Mouse (Mus musculus): ENCODE measurements around the gene Hepacam2. TPM values are rescaled to one million over a fixed set of nuclear protein-coding genes. Genes with fewer than 3 reads are reported as not detected.

Hepacam2 gene
- not detected for polyA plus RNA-seq (2012; fragmentation: generic; extraction: Trizol)

DNA sequence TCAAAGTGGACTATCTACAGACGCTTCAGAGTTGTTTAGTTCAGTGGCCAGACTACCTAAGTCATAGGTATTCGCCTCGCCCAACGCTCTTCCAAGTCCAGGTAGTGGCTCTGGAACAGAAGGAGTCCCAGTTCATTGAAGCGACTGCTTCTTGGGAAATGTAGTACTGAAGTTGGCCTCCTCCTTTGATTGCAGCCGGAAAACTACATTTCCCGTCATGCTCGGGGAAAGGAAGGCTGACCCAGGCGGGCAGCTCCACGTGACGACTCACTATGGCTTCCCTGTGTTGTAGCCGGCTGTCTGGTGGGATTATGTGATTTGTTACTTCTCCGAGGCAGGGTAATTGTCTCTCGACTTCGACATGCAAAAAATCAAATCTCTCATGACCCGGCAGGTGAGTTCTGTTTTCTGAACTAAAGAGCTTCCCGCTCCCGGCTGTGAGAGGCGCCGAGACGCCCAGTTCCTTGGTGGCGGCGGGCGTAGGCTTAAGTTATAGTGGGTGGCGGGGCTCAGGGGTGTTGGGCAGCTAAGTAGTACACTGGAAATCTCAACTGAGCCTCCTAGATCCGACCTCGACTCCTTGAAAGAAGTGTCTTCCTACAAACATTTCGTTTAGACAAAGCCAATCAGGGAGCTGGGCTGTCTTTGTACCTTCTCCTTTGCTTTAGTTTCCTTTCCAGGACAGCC is at the start of gene Hepacam2, which contains the start of gene Vps50:
Gene Hepacam2, minus strand, starts transcription at position 137 of the 687 bp plus-strand sequence.
Gene Vps50, plus strand, starts transcription at position 221 of the 687 bp plus-strand sequence.

Other genes with a start within 250 kb of the Hepacam2 start
- 1 to 10 TPM in 1 of 2 experiments, under 1 TPM in 1; 0.05 to 1.6 TPM for gene Samd9l, start 98.7 kb downstream of the Hepacam2 start, polyA plus RNA-seq (2012; fragmentation: generic; extraction: Trizol)
- 1 to 10 TPM in 1 of 2 experiments, under 1 TPM in 1; 0.53 to 3.6 TPM for gene Vps50, start 84 bp upstream of the Hepacam2 start, polyA plus RNA-seq (2012; fragmentation: generic; extraction: Trizol)

Data from C3H10T1/2 (cell line).